Mouse (Mus musculus): ENCODE results near the gene Wdr63.

DNA sequence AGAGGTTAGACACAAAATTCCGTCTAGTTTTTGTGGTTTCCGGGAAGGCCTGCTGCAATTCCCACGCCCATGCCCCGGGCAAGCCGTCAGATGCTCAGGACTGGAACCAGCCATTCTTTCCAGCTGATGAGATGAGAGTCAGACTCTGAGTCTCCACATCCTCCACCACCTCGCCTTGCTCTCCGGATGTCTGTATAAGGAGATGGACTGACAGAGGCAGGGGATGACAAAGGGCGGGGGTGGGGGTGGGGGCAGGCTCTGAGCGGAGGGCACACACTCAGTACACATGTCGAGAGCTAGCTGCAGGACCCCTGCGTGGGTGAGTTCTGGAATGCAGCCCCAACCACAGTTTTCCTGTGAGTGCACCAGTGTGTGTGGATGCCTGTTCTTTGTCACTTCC lies 63.0 kb downstream of the Wdr63 start:
- TF ChIP-seq CTCF (IDR thresholded peaks at IDR 0.05; ENCODE audit: insufficient read depth, low read length) (no peak), POLR2A (IDR thresholded peaks at IDR 0.05; ENCODE audit: borderline replicate concordance, extremely low read depth, low read depth, low read length) (no peak)
